Mouse (Mus musculus) erythroblast, embryonic 14.5 days (primary cell): Measurements from ENCODE around the gene Wnt11. TPM values are rescaled to one million over a fixed set of nuclear protein-coding genes. Genes with fewer than 3 reads are reported as not detected.

Experiments used
- H3K27me3 ChIP-seq: 2 replicates; pipeline ENCODE4 v1.6.1; 2012; ENCODE audit warnings: inconsistent platforms; ENCODE audit not compliant: control insufficient read depth
- H3K36me3 ChIP-seq: 2 replicates; pipeline ENCODE4 v1.6.1; 2012; ENCODE audit warnings: mild to moderate bottlenecking, inconsistent platforms; ENCODE audit not compliant: control insufficient read depth
- H3K4me1 ChIP-seq: 2 replicates; pipeline ENCODE4 v1.6.1; 2012; ENCODE audit warnings: inconsistent platforms; ENCODE audit not compliant: control insufficient read depth
- H3K4me3 ChIP-seq: replicated peaks from 2 replicates; pipeline ENCODE3; 2012; ENCODE audit warnings: moderate library complexity, mild to moderate bottlenecking, inconsistent platforms
- H3K9me3 ChIP-seq: 2 replicates; pipeline ENCODE4 v1.6.1; 2012; ENCODE audit warnings: low read length, inconsistent platforms, mixed read lengths; ENCODE audit not compliant: control insufficient read depth
- GATA1 ChIP-seq: IDR thresholded peaks from 2 replicates; pipeline ENCODE4 v1.6.1; 2012; ENCODE audit warnings: low read length, inconsistent platforms, mixed read lengths
- TAL1 ChIP-seq: IDR thresholded peaks from 3 replicates; pipeline ENCODE4 v1.6.1; 2012; ENCODE audit warnings: low read length, inconsistent platforms, mixed read lengths
- polyA plus RNA-seq: library from polyadenylated mRNA; stranded (reverse); fragments of >175 nt; gene quantifications from 2 replicates; pipeline ENCODE4 v1.2.3, GENCODE M21; 2012

Gene Wnt11
- polyA plus RNA-seq, 1 experiment = not detected

- H3K27me3 ChIP-seq = no peaks in the 10 kb centered on the region
- H3K4me1 ChIP-seq = no peaks in the 10 kb centered on the region
- H3K9me3 ChIP-seq = no peaks in the 10 kb centered on the region
- no peaks in the 10 kb centered on the region for H3K36me3 ChIP-seq
- H3K4me3 ChIP-seq = no peak overlapping the region
- TF ChIP-seq TAL1 (no peak), GATA1 (no peak)
Observed at GRCm38 (mm10) chr7:98871882-98872281, 37.0 kb downstream of the Wnt11 start.

- Histone ChIP-seq H3K9me3 (no peaks in the 10 kb centered on the region), H3K27me3 (no peaks in the 10 kb centered on the region), H3K4me3 (no peak overlapping the region), H3K36me3 (no peaks in the 10 kb centered on the region), H3K4me1 (no peaks in the 10 kb centered on the region)
- TF ChIP-seq TAL1 = no peak
- TF ChIP-seq GATA1 = no peak
Observed at GRCm38 (mm10) chr7:98873316-98873715, 38.4 kb downstream of the Wnt11 start.

GRCm38 (mm10) chr7:98874411-98874951, 39.6 kb downstream of the Wnt11 start:
- no peaks in the 10 kb centered on the region for H3K27me3 ChIP-seq
- TF ChIP-seq TAL1 (no peak), GATA1 (no peak)
- no peak overlapping the region for H3K4me3 ChIP-seq
- H3K4me1 ChIP-seq = no peaks in the 10 kb centered on the region
- H3K36me3 ChIP-seq = no peaks in the 10 kb centered on the region
- no peaks in the 10 kb centered on the region for H3K9me3 ChIP-seq

- Histone ChIP-seq H3K4me1 (no peaks in the 10 kb centered on the region), H3K27me3 (no peaks in the 10 kb centered on the region), H3K36me3 (no peaks in the 10 kb centered on the region), H3K9me3 (no peaks in the 10 kb centered on the region), H3K4me3 (no peak overlapping the region)
- TF ChIP-seq GATA1 (no peak), TAL1 (no peak)
Observed at GRCm38 (mm10) chr7:98875390-98875990, 40.6 kb downstream of the Wnt11 start.

- H3K27me3 ChIP-seq = no peaks in the 10 kb centered on the region
- no peak for TF ChIP-seq GATA1
- no peak for TF ChIP-seq TAL1
- no peaks in the 10 kb centered on the region for H3K4me1 ChIP-seq
- H3K9me3 ChIP-seq = no peaks in the 10 kb centered on the region
- no peak overlapping the region for H3K4me3 ChIP-seq
- no peaks in the 10 kb centered on the region for H3K36me3 ChIP-seq
Observed at GRCm38 (mm10) chr7:98876119-98876518, 41.2 kb downstream of the Wnt11 start.

GRCm38 (mm10) chr7:98879176-98879575, 44.3 kb downstream of the Wnt11 start:
- Histone ChIP-seq H3K4me1 (no peaks in the 10 kb centered on the region), H3K36me3 (no peaks in the 10 kb centered on the region; the same call in 1 of the 2 replicates), H3K9me3 (no peaks in the 10 kb centered on the region), H3K4me3 (no peak overlapping the region), H3K27me3 (no peaks in the 10 kb centered on the region)
- TF ChIP-seq TAL1 (no peak), GATA1 (no peak)

GRCm38 (mm10) chr7:98881887-98882286, 47.0 kb downstream of the Wnt11 start:
- Histone ChIP-seq H3K4me1 (no peaks in the 10 kb centered on the region), H3K36me3 (no peaks in the 10 kb centered on the region; the same call in 1 of the 2 replicates), H3K4me3 (no peak overlapping the region), H3K27me3 (no peaks in the 10 kb centered on the region), H3K9me3 (no peaks in the 10 kb centered on the region)
- no peak for TF ChIP-seq GATA1
- TF ChIP-seq TAL1 = no peak

- Histone ChIP-seq H3K27me3 (no peaks in the 10 kb centered on the region), H3K36me3 (peaks cover 8% of the 10 kb centered on the region), H3K4me3 (no peak overlapping the region), H3K9me3 (no peaks in the 10 kb centered on the region), H3K4me1 (no peaks in the 10 kb centered on the region)
- TF ChIP-seq TAL1 = no peak
- no peak for TF ChIP-seq GATA1
Observed at GRCm38 (mm10) chr7:98887811-98888261, 52.9 kb downstream of the Wnt11 start.

- H3K27me3 ChIP-seq = no peaks in the 10 kb centered on the region
- TF ChIP-seq GATA1 (no peak), TAL1 (no peak)
- no peaks in the 10 kb centered on the region for H3K9me3 ChIP-seq
- H3K4me1 ChIP-seq = no peaks in the 10 kb centered on the region
- H3K4me3 ChIP-seq = no peak overlapping the region
- H3K36me3 ChIP-seq = peaks cover 11% of the 10 kb centered on the region
Observed at GRCm38 (mm10) chr7:98888810-98889209, 53.9 kb downstream of the Wnt11 start.
